Mouse (Mus musculus) heart, postnatal 4 days (tissue): ENCODE results near the gene Gm42906. TPM values are rescaled to one million over a fixed set of nuclear protein-coding genes. Genes with fewer than 3 reads are reported as not detected.

Experiments
- DNase-seq: peaks from one replicate; pipeline ENCODE4 v3.0.0; 2021
- total RNA-seq, 2 experiments: library from RNA; stranded (reverse); gene quantifications; 2 replicates each; pipeline ENCODE4 v1.2.3; 2021

The Gm42906 gene
- total RNA-seq, 2 experiments from 2014 or later, result not detected

GRCm38 (mm10) chr5:151059772-151060171 is 368.2 kb downstream of the Gm42906 start:
- DNase-seq, result no peak

DNA sequence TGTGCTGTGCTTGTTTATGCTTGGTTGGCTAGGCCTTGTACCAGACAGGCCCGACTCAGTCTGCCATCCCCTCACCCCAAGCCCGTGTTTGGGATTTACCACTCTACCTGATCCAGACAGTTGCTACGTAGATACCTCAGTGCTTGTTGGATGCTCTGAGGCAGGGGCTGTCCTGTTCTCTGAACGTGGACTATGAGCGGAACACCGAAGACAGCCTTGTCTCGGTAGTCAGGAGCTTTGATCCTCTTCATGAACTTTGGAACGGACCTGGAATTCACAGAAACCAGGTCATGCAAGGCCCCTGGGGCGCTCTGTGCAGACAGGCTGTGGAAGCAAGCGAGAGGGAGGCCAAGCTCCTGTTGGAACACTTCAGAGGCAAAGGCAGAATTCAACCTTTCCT is 368.6 kb downstream of the Gm42906 start:
- no peak for DNase-seq

DNA sequence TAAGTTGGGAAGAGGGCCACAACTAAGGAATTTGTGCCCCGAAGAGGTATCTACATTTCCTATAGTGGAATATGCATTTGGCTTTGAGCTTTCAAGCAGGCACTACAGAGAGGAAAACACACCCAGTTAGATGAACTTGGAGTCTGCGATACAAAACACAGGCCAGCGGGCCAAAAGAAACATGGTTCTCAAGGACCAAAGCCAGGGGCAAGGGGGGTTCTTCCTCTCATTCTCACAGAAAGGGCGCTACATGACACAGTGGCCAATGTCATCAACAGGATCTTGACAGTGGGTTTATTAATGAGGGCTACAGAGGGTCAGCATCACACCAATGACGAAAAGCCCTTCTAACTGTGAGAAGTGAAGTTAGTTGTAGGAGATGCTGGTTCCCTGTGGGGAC is 370.2 kb downstream of the Gm42906 start:
- DNase-seq, result peak; percentile 22

DNA sequence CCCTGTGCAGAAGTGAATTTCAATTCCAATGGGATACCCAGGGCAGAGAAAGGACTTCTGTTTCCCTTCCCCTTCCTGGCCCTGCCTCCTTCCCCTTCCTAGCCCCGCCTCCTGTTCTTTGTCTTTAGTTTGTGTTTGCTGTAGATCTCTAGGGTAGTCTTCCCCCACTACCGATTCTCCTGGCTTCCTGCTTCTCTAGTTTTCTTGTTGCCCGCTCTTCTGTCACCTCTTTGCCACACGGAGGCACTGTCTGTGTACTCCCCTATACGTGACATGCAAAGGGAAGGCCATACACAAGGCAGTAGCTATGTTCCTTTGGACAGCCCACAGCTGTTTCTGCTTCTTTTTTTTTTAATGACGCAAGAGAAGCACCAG is 371.1 kb downstream of the Gm42906 start:
- peak; percentile 60 for DNase-seq

- no peak for DNase-seq
Observed at GRCm38 (mm10) chr5:151056255-151056919, 371.6 kb downstream of the Gm42906 start.

- DNase-seq, result no peak
Observed at GRCm38 (mm10) chr5:151055426-151056090, 372.4 kb downstream of the Gm42906 start.

GRCm38 (mm10) chr5:151054743-151055114 is 373.2 kb downstream of the Gm42906 start:
- no peak for DNase-seq

GRCm38 (mm10) chr5:151054100-151054742 is 373.7 kb downstream of the Gm42906 start:
- no peak for DNase-seq

DNA sequence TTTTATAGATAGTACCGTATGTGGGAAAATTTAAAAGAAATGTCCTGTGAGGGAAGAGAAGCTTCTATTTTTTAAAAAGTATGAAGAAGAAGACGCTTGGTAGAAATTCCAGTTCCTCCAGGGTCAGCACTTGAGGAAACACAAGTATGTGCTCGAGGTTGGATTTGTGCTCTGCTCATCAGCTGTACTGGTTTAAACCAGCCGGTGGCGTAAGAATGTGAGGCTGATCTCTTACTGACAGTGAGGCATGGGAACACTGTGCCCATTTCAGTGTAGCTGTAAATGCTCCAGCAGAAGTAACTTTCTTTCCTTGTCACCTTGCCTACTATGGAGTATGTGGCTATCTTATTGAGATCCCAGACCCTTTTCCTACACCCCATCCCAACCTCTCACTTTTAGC is 374.8 kb downstream of the Gm42906 start:
- DNase-seq, result no peak

DNA sequence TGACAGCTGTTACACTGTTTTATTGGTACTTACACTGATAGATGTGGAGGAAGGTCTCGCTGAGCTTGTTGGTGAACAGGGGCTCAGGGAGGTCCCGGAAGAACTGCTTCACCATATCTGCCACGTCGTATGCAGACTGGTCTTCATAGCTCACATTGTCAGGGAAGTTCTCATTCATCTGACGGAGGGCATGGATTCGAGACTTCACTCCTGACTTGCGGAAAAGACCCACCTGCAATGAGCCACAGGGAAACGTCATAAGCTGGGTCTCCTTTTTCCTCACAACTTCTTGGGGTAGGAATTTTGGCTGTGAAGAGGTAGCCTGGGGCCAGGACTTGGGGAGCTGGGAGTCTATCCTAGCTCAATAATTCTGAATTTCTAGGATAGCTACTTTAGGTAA is 375.6 kb downstream of the Gm42906 start:
- no peak for DNase-seq

DNA sequence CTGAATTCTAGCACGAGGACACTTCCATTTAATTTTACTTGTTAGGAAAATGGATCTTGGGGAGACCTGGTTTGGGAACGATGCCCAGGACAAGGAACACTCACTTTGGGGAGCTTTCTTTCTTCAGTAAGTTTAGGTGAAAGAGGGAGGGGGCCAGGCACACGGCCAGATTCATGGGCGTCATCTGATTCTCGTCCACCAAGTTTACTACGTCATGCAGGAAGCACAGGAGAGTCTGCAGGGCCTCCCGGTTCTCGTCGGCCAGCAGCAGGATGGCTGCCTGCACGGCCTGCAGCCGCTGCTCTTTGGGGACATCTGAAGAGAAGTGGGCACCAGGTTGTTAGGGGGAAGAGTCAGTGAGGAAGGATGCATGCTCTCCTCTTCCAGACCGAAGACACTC is 380.5 kb downstream of the Gm42906 start:
- peak; percentile 54 for DNase-seq

- DNase-seq, result peak; percentile 68
Observed at GRCm38 (mm10) chr5:151046917-151047316, 381.0 kb downstream of the Gm42906 start.

GRCm38 (mm10) chr5:151046131-151046530 is 381.8 kb downstream of the Gm42906 start:
- DNase-seq, result no peak

- no peak for DNase-seq
Observed at GRCm38 (mm10) chr5:151042911-151043310, 385.1 kb downstream of the Gm42906 start.

DNA sequence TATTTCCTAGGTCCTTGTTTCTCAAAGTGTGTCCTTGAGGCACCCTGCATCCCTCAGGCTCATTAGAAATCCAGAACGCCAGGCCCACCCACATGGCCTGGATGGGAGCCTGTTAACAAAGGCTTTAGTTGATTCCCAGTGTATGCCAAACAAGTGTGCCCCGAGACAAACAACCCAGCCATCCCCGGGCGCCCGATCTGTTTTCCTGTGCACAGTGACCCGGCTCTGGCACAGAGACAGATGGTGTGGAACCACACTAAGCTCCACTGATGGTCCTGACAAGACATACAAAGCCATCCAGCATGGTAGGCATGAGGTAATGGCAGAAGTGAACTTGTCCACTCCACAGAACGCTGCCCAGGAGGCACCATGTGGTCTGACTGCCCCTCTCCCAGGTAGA is 390.1 kb downstream of the Gm42906 start:
- no peak for DNase-seq

DNA sequence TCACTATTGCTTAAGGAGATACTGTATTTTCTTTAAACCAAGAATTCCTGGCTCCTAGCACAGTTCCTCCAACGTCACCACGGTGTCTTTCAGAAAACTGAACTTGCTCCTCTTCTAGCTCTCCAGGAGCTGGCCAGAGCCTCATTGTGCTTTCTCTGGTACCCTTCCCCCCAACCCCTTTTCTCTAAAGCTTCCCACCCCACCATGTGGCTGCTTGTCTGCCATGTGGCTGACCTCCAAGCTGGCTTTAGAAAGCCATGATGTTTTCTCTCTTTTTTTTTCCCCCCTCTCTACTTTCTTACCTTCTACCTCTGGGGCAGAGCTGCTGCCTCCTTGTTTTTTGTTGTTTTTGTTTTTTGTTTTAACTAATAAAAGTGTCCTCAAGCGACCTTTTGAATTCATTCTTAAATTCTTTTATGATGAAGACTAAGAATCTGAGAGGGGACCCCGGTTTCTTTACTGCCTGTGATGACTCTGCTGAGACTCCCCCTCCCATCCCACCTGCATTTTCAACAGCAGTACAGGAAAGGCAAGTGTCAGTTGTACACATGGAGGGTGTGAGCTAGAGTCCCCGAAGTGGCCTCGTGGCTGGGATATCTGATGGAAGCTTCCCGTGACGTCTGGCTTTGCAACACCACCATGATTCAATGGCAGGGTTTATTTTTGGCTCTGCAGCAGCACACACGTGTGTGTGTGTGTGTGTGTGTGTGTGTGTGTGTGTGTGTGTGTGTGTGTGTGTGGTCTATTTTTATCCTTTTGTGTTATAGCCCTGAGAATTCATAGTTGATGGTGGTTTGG is 393.0 kb downstream of the Gm42906 start:
- no peak for DNase-seq

GRCm38 (mm10) chr5:151028906-151029305 is 399.1 kb downstream of the Gm42906 start:
- DNase-seq, result no peak

- DNase-seq, result no peak
Observed at GRCm38 (mm10) chr5:151027171-151027570, 400.8 kb downstream of the Gm42906 start.

DNA sequence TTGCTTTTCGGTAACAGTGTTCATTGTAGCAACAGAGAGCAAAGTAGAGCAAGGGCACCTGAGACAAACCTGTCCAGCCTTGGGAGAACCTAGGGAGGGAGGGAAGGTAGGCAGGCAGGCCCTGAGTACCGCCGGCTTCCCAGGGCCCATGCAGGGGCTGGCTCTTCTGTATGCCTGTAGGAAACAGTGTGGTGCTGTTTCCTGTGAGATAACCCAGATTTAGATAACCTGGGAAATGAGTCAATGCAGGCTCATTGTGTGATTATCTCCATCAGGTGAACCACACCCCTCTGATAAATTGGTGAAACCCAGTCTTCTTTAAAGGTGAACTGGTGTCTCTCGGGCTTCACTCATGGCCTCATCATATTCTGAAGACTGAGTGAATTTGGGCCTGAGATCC is 401.9 kb downstream of the Gm42906 start:
- no peak for DNase-seq

DNA sequence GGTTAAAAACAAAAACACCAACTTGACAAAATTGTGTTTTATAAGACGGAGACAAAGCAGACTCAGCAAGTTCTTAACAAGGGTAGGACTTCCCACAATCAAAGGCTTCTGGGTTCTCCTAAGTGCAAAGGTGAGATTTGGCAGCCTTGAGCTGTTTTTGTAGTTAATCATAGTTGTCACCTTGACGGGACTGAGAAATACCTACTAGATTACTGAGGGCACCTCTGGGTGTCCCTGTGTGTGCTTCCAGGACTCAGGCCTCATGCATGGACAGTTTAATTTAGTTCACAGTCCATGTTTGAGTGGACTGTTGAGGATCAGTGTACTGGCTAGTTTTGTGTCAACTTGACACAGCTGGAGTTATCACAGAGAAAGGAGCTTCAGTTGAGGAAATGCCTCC is 403.5 kb downstream of the Gm42906 start:
- DNase-seq, result no peak

DNA sequence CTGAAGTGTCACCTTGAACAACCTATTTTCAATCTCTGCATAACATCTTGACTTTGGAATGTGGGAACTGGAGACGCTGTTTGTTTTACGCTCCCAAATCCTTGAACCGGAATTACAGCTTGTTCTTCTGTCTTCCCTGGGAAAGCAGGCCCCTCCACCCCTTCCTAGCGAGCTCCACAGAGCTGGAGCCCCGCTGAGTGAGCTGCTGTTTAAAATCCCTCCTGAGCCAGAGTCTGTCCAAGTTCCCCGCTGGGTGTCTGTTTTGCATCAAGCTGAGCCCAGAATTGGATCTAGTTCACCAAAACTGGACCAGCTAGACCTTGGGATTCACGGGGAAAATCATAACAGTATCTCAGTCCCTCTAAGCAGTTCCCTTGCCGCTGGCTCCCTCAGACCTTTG is 404.5 kb downstream of the Gm42906 start:
- DNase-seq, result peak; percentile 39

DNA sequence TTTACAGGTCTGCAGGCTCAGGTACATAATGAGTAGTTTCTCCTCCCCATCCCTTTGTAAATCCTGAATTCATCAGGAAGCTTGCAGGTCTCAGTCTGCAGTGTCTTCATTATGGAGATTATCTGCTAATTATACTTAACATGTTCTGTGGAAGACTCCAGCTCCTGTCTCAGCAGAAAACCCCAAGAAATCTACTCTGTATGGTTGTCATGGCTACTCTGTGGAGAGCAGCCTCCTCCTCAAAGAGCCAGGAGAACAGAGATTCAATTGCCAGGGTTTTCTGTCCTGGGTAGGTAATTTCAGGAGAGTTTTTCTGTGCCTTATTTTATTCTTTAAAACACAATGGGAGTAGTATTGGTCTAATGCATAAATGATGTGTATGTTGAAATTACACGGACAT is 405.0 kb downstream of the Gm42906 start:
- no peak for DNase-seq

- no peak for DNase-seq
Observed at GRCm38 (mm10) chr5:151022026-151022425, 405.9 kb downstream of the Gm42906 start.
